Mouse (Mus musculus): ENCODE results near the gene Wwox.

DNA sequence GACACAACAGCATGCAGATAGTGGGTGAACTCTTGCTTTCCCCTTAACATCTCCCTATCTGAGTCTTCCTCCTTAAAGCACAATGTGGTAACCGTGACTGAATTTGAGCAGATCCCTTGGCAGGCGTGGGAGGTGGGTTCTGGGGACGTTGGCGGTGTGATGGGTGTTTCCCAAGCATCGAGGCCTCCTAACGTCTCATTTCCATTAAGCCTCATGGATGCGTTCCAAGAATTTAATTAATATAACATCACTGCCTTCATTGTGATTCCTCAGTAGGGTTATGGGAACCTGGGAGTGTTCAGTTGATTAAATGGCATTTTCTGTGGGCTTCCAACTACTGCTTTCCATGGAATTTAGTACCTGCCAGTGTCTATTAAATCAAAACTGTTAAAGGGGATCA lies 67.9 kb downstream of the Wwox start:
- TF ChIP-seq CTCF (IDR thresholded peaks at IDR 0.05; ENCODE audit: extremely low read depth, insufficient read depth, low read length) (no peak), POLR2A (IDR thresholded peaks at IDR 0.05; ENCODE audit: extremely low read depth, insufficient read depth, low read length) (no peak)
